Mouse (Mus musculus): Measurements from ENCODE around the gene Muc3a. TPM values are rescaled to one million over a fixed set of nuclear protein-coding genes. Genes with fewer than 3 reads are reported as not detected.

Gene Muc3a
- polyA plus RNA-seq, 2 experiments: 0.73 TPM; not detected in 1

DNA sequence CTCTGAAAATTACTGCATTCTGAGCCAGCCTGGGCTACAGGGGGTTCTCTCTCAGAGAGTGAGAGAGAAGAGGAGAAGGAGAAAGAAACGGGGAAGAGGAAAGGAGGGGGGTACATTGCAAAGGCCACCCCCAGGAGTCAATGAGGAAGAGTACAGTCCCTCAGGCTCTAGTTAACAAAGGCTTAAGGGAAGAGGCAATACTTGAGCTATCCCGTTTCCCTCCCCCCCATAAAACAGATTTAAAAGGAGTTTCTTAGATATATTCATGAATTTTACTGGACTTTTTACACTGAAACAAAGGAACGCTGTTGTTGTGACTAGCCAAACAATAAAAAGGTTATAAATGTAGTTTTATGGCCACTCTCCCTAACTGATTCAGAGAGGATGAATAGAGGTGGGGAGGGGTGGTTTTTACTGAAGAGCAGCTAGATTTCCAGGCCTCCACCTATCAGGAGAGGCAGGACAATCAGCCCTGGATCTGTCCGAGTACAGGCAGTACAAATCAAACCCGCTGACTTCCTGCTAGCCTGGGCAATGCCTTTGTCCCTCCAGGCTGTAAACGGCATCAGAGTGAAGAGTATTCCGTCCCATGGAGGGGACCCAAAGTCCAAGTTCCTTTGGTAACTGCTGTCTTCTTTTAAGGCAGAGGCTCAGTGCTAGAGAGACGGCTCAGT, 18.8 kb downstream of the Muc3a start:
- Histone ChIP-seq H3K36me3 (ENCODE audit: control insufficient read depth, insufficient read depth, low read length) (no peaks in the 10 kb centered on the region), H3K9ac (ENCODE audit: low read depth, low read length, severe bottlenecking) (no peak overlapping the region), H3K4me2 (replicated peaks; ENCODE audit: low read depth, low read length, severe bottlenecking) (no peak overlapping the region), H3K9me3 (ENCODE audit: control insufficient read depth, low read length) (no peaks in the 10 kb centered on the region), H3K27me3 (ENCODE audit: control insufficient read depth, insufficient read depth, low read length) (0 out of 2 replicates have a peak, but pooled peaks cover 6% of the 10 kb centered on the region), H3K27ac (replicated peaks; ENCODE audit: low read depth, low read length) (no peak overlapping the region), H3K4me3 (replicated peaks; ENCODE audit: low read length) (no peak overlapping the region), H3K4me1 (ENCODE audit: control insufficient read depth, insufficient read depth, low read length) (no peaks in the 10 kb centered on the region)
- ATAC-seq (ENCODE audit: low FRiP score, low read depth) (no peak), DNase-seq (ENCODE audit: low spot score) (no peak)
- TF ChIP-seq POLR2A (IDR thresholded peaks at IDR 0.05; ENCODE audit: borderline replicate concordance, extremely low read depth, insufficient read depth, insufficient read length): no peak
- WGBS: 39% methylated on average over 8 of the region's 8 CpGs

DNA sequence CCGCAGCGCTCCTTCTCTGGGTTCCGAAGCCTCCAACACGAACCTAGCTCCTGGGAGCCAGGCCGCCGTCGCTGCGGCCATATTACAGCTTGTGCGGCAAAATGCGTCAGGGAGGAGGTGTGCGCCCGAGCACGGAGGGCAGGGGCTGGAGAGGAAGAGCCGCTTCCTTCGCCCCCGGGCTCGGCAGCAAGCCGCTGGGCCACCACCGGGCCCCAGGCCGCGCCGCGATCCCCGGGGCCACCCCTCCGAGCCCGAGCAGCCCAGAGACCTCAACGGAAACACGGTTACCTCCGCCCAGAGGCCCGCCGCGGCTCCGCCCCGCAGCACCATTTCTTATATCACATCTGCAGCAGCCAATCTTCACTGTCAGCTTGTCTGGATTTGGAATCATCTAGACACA, 22.9 kb downstream of the Muc3a start:
- Histone ChIP-seq H3K36me3 (ENCODE audit: control insufficient read depth, insufficient read depth, low read length) (no peaks in the 10 kb centered on the region), H3K4me1 (ENCODE audit: control insufficient read depth, insufficient read depth, low read length) (no peaks in the 10 kb centered on the region), H3K9me3 (ENCODE audit: control insufficient read depth, low read length) (no peaks in the 10 kb centered on the region), H3K4me2 (replicated peaks; ENCODE audit: low read depth, low read length, severe bottlenecking) (peak overlapping the region; percentile 68), H3K9ac (ENCODE audit: low read depth, low read length, severe bottlenecking) (peak overlapping the region; percentile 73), H3K27ac (replicated peaks; ENCODE audit: low read depth, low read length) (no peak overlapping the region), H3K4me3 (replicated peaks; ENCODE audit: low read length) (peak overlapping the region; percentile 48), H3K27me3 (ENCODE audit: control insufficient read depth, insufficient read depth, low read length) (0 out of 2 replicates have a peak, but pooled peaks cover 6% of the 10 kb centered on the region)
- TF ChIP-seq POLR2A (IDR thresholded peaks at IDR 0.05; ENCODE audit: borderline replicate concordance, extremely low read depth, insufficient read depth, insufficient read length): no peak
- ATAC-seq (ENCODE audit: low FRiP score, low read depth) (no peak), DNase-seq (ENCODE audit: low spot score) (no peak)
- 2% methylated on average over 30 of the region's 34 CpGs for WGBS

DNA sequence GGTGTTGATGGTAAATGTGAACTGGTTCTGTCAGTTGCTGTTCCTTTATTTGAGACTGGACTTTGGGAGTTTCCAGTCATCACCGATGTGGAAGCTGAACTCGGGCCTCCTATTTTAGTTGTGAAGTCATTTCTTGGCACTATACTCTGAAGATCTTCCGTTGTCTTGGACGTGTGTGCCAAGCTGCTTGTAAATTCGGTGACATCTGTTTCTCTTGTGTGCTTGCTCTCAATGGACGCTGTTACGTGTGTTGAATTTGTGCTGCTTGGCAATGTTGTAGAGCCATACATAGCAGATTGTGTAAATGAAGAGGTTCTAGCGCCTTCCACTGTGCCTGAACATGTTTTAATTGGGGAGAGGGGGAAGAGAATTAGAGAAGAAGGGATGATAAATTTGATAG, 26.8 kb downstream of the Muc3a start:
- Histone ChIP-seq H3K27ac (replicated peaks; ENCODE audit: low read depth, low read length) (no peak overlapping the region), H3K4me2 (replicated peaks; ENCODE audit: low read depth, low read length, severe bottlenecking) (no peak overlapping the region), H3K4me3 (replicated peaks; ENCODE audit: low read length) (no peak overlapping the region), H3K27me3 (ENCODE audit: control insufficient read depth, insufficient read depth, low read length) (0 out of 2 replicates have a peak, but pooled peaks cover 6% of the 10 kb centered on the region), H3K9me3 (ENCODE audit: control insufficient read depth, low read length) (no peaks in the 10 kb centered on the region), H3K4me1 (ENCODE audit: control insufficient read depth, insufficient read depth, low read length) (no peaks in the 10 kb centered on the region), H3K9ac (ENCODE audit: low read depth, low read length, severe bottlenecking) (no peak overlapping the region), H3K36me3 (ENCODE audit: control insufficient read depth, insufficient read depth, low read length) (no peaks in the 10 kb centered on the region)
- TF ChIP-seq POLR2A (IDR thresholded peaks at IDR 0.05; ENCODE audit: borderline replicate concordance, extremely low read depth, insufficient read depth, insufficient read length): no peak
- 81% methylated on average over 8 of the region's 8 CpGs for WGBS
- DNase-seq (ENCODE audit: low spot score) (no peak), ATAC-seq (ENCODE audit: low FRiP score, low read depth) (no peak)

DNA sequence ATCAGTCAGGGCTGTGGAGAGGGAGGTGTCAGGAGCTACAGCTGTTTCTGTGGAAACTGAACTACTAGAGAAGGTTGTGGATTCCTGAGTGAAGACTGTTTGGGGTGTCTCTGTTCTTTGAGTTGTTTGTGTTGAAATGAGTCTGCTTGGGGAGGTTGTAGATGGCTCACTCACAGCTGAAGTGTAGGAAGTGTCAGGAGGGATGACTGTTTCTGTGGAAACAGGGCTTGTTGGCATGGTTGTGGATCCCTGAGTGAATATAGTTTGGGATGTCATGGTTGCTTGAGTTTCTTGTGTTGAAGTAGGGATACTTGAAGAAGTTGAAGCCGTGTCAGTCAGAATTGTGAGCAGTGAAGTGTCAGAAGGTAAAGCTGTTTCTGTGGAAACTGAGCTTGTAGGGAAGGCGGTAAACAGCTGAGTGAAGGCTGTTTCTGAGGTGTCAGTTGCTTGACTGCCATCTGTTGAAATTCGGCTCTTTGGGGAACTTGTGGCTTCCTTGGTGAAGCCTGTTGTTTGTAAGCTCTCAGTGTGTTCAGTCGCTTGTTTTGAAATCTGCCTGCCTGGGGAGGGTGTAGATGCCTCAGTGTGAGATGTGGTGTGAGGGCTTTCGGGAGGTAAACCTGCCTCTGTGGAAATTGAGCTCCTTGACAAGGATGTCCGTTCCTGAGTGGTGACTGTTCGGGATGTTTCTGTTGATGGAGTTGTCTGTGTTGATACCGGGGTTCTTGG, 32.4 kb downstream of the Muc3a start:
- ATAC-seq (ENCODE audit: low FRiP score, low read depth) (no peak), DNase-seq (ENCODE audit: low spot score) (no peak)
- WGBS: 71% methylated on average over 8 of the region's 8 CpGs
- Histone ChIP-seq H3K4me1 (ENCODE audit: control insufficient read depth, insufficient read depth, low read length) (no peaks in the 10 kb centered on the region), H3K27ac (replicated peaks; ENCODE audit: low read depth, low read length) (no peak overlapping the region), H3K36me3 (ENCODE audit: control insufficient read depth, insufficient read depth, low read length) (no peaks in the 10 kb centered on the region), H3K9me3 (ENCODE audit: control insufficient read depth, low read length) (no peaks in the 10 kb centered on the region), H3K9ac (ENCODE audit: low read depth, low read length, severe bottlenecking) (no peak overlapping the region), H3K4me2 (replicated peaks; ENCODE audit: low read depth, low read length, severe bottlenecking) (no peak overlapping the region), H3K27me3 (ENCODE audit: control insufficient read depth, insufficient read depth, low read length) (no peaks in the 10 kb centered on the region), H3K4me3 (replicated peaks; ENCODE audit: low read length) (no peak overlapping the region)
- TF ChIP-seq POLR2A (IDR thresholded peaks at IDR 0.05; ENCODE audit: borderline replicate concordance, extremely low read depth, insufficient read depth, insufficient read length): no peak

DNA sequence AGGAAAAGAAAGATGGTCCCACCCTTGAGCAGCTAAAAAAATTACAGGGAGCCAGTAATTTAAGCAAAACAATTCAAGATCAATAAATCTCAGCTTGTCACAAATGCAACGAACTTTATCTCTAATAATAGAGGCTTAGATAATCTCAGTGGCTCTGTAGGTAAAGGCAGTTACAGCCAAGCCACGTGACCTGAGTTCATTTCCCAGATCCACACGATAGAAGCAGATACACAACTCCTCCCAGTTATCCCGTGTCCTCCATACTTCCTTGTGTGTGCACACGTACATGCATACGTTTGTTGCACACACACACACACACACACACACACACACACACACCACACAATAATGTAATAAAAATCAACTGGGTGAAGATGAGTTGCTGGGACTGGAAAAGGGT, 38.2 kb downstream of the Muc3a start:
- DNase-seq (ENCODE audit: low spot score) (no peak), ATAC-seq (ENCODE audit: low FRiP score, low read depth) (no peak)
- Histone ChIP-seq H3K9me3 (ENCODE audit: control insufficient read depth, low read length) (no peaks in the 10 kb centered on the region), H3K9ac (ENCODE audit: low read depth, low read length, severe bottlenecking) (no peak overlapping the region), H3K27me3 (ENCODE audit: control insufficient read depth, insufficient read depth, low read length) (no peaks in the 10 kb centered on the region), H3K4me2 (replicated peaks; ENCODE audit: low read depth, low read length, severe bottlenecking) (no peak overlapping the region), H3K4me1 (ENCODE audit: control insufficient read depth, insufficient read depth, low read length) (no peaks in the 10 kb centered on the region), H3K36me3 (ENCODE audit: control insufficient read depth, insufficient read depth, low read length) (no peaks in the 10 kb centered on the region), H3K27ac (replicated peaks; ENCODE audit: low read depth, low read length) (no peak overlapping the region), H3K4me3 (replicated peaks; ENCODE audit: low read length) (no peak overlapping the region)
- no peak for TF ChIP-seq POLR2A (IDR thresholded peaks at IDR 0.05; ENCODE audit: borderline replicate concordance, extremely low read depth, insufficient read depth, insufficient read length)
- WGBS: 81% methylated on average over 6 of the region's 6 CpGs
